Mouse (Mus musculus) left cerebral cortex, adult 2 months (tissue): Measurements from ENCODE around the gene Cyb5rl. TPM values are rescaled to one million over a fixed set of nuclear protein-coding genes. Genes with fewer than 3 reads are reported as not detected.
A peak's percentile ranks its signal among the peaks of the same experiment; 100 is the strongest.

Source experiments
- DNase-seq, 2 experiments: peaks; one replicate each; pipeline ENCODE4 v3.0.0; 2021 to 2022; ENCODE audit warnings: low spot score in 2 of 2, mixed read lengths in 1 of 2; ENCODE audit errors: extremely low spot score in 1 of 2
- H3K27ac ChIP-seq: fragments of 200-600 bp; 2 replicates; pipeline ENCODE4 v1.8.1; 2022
- H3K4me3 ChIP-seq: fragments of 200-600 bp; 2 replicates; pipeline ENCODE4 v1.8.1; 2022
- CTCF ChIP-seq: fragments of 200-600 bp; IDR thresholded peaks from 2 replicates; pipeline ENCODE4 v1.8.1; 2022; ENCODE audit warnings: antibody characterized with exemption, mild to moderate bottlenecking, moderate library complexity
- intact Hi-C: fragments of 180-260 bp; cut with DNase I; formaldehyde crosslinking; loops from one replicate; pipeline ENCODE4 v1.15.1; 2025
- total RNA-seq, 2 experiments: library from RNA; stranded (reverse); gene quantifications; 2 replicates each; pipeline ENCODE4 v1.2.3; 2021

Cyb5rl gene
- total RNA-seq, 2 experiments from 2014 or later = 7.4 to 8.8 TPM

DNA sequence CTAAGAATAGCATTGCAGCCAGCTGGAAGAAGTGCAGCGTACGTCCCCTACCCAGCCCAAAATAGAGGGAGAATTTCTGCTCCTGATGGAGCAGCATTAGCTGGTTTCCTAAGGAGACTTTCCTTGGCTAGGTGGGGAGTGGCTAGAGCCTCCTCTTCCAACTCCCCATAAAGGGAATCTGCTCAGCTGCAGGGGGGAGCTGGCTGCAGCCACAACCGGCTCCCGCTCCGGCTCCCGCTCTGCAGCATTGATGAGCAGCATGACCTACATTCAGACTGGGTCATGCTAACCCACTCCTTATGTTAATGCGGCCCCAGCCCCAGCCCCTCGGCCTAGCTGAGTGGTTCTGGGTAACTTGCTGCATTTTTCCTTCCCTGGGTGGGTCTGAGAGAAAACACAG lies 27.5 kb upstream of the Cyb5rl start:
- intact Hi-C loops = no loop called here
- TF ChIP-seq CTCF = no peak
- no peak for DNase-seq
- no peak overlapping the region for H3K4me3 ChIP-seq
- H3K27ac ChIP-seq = peak overlapping the region; percentile 45

DNA sequence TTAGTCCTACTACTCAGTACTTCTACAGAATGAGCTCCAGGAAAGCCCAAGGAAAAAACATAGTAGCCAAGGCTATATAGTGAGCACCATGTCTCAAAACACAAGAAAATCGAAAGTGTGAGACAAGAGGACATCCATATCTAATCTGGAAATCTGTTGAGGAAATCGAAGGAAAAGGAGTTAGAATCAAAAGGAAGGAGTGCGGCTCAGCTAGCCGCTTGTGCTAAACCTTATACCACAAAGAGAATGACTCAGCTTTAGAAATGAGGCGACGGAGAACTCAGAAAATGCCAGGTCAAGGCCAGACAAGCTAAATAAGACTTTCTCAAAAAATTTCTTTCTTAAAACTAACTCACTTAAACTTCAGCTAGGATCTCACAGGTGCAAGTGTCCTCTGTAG lies 24.5 kb upstream of the Cyb5rl start:
- DNase-seq = no peak
- intact Hi-C loops = no loop called here
- TF ChIP-seq CTCF = no peak
- no peak overlapping the region for H3K27ac ChIP-seq
- H3K4me3 ChIP-seq = no peak overlapping the region

DNA sequence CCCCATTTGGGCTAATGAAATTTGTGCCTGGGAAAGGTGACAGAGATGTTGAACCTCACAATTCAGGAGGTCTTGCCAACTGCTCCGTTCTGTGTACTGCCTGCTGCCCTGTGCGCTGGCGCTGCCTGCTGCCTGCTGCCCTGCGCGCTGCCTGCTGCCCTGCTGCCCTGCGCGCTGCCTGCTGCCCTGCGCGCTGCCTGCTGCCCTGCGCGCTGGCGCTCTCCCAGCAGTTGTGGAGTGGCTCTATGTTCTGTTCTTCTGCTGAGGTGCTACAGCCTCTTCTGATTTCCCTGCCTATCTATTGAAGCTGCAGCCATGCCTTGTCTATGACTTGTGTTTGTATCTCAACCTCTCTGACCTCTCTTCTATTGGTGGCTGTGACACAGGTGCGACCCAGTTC lies 21.6 kb upstream of the Cyb5rl start:
- intact Hi-C loops = no loop called here
- no peak for TF ChIP-seq CTCF
- Histone ChIP-seq H3K27ac (no peak overlapping the region), H3K4me3 (no peak overlapping the region)
- DNase-seq = no peak

DNA sequence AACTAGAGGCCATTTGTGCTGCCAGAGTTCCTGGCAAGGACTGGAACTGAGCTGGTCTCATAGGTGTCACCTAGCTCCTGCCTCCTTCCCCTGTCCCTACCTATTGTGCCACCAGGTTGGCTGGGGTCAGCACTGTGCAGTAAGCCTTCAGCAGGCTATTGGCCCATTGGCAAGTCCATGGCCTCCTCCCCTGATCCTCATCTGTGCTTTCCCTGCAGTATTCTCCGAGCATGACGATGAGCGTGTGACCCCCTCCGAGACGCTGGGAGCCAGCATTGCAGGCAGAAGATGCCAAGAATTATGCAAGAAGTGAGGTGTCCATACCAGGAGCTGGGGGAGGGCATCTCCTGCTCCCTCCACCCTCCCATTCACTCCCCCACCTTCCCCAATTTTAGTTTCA lies 19.0 kb upstream of the Cyb5rl start:
- Histone ChIP-seq H3K4me3 (no peak overlapping the region), H3K27ac (peak overlapping the region; percentile 32; the same call in 1 of the 2 replicates)
- intact Hi-C loops = no loop called here
- no peak for DNase-seq
- TF ChIP-seq CTCF = no peak

DNA sequence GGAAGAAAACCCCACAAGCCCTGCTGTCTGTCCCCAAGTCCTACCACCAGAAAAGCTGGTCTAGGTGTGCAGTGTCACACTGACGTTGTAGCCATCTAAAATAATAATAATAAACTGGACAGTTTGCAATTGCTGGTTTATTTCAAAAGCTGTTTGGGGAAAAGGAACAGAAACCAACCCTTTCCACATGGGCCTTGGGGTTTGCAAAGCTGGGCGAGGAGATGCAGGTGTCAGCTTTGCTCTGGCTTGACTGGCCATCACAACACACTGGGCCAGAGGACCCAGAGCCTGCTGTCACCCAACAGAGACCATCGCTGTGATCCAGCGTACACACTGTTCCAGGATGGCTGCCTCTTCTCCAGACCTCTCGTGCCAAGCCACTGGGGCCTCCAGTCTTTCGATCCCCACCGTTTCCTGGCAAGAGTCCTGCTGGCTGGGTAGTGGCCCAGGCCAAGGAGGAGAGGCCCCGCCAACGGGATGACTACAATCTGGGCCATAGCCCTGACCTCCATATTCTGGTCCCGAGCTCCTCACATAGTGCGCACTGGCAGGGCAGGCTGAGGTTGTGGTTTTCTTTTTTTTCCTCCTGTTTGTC lies 18.1 kb upstream of the Cyb5rl start:
- intact Hi-C loops = no loop called here
- Histone ChIP-seq H3K27ac (0 out of 2 replicates have a peak overlapping the region, but pooled peaks have one; percentile 3), H3K4me3 (no peak overlapping the region)
- no peak for TF ChIP-seq CTCF
- no peak for DNase-seq

DNA sequence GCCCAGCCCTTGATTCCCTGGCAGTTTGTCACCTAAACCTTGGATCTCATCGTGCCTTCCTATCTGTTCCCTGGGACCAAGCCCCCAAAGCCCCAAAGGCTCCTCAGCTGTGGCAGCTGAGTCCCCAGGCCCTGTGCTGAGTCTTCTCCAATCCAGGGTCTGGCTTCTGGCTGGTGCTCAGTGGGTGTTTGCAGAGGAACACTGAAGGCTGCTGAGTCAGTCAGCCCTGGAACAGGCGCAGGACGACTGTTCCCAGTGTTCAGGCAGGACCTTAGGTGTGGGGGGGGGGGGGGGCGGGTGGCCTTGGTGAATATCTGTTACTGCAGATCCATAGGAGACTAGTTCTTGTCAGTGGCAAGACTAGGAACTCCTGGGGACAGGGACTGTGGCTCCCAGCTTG lies 14.9 kb upstream of the Cyb5rl start:
- Histone ChIP-seq H3K4me3 (no peak overlapping the region), H3K27ac (peak overlapping the region; percentile 71)
- intact Hi-C loops = loop anchor here (5.0 kb wide), 1 partner anchor 215 kb away; no protein-coding TSS in a partner anchor
- no peak for TF ChIP-seq CTCF
- DNase-seq = no peak

DNA sequence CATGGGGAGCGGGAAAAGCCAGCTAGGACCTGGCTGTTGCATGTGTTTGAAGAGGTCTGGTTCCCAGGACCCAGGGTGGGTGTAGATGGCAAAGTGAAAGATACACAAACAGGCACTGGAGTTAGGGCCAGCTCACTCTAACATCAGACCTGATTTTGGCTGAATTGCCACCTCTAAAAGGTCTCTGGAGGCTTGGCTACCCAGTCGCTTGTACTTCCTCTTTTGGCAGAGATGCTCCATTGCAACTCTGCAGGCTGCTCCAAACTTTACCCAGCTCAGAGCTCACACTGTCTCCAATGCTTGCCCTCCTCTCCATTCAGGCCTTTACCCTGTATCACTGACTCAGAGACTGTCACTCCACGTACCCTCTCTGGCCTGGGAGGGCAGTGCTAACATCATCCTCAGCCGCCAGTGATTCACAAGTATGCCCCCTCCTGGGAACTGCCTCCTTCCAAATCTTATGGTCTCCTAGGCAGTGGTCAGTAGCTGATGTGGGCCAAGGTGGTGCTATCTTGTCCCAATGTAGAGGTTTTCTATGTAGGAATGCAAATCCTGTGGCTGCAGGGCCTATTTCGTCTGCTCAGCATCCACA lies 13.7 kb upstream of the Cyb5rl start:
- no peak overlapping the region for H3K4me3 ChIP-seq
- DNase-seq = no peak
- intact Hi-C loops = loop anchor here (5.0 kb wide), 1 partner anchor 216 kb away; no protein-coding TSS in a partner anchor
- no peak for TF ChIP-seq CTCF
- no peak overlapping the region; the same call in 1 of the 2 replicates for H3K27ac ChIP-seq

DNA sequence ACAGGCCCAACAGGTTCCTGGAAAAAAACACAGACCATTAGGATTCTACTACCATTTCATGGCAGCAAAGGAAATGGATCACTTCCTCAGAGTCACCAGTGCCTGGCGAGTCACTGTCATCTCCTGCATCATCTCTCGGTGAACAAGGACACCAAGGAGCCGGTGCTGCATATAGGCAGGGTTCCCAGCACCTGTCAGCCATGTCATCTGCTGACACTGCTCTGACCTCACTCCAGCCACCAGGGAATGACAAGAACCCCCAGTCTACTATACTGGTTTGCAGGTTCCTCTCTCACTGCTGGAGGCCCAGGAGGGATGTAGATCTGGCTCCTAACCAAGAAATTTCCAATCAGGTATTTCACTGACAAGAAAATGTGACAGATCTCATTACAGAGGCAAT lies 10.7 kb upstream of the Cyb5rl start:
- intact Hi-C loops = no loop called here

DNA sequence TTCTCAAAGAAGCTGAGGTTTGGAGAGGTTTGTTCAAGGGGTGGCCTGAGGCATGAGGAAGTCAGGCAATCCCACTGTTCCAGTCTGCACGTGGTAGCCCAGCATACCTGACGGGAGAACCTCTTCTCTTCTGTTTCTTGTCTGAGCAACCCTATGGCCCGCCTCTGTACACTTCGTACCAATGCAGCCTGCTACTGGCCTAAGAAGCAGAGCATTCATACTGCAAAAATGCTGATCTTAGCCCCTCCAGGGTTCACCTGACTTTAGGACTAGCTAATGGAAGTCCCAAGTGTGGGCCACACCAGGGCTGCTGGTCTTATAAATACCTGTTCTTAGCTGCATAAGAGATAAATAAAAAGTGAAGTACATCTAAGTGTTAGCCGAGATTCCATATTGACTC lies 8.4 kb upstream of the Cyb5rl start:
- H3K27ac ChIP-seq = no peak overlapping the region
- no peak for DNase-seq
- H3K4me3 ChIP-seq = no peak overlapping the region
- intact Hi-C loops = no loop called here
- no peak for TF ChIP-seq CTCF

More for the DNA sequence above, 10.7 kb upstream of the Cyb5rl start:
- TF ChIP-seq CTCF = no peak
- no peak overlapping the region for H3K27ac ChIP-seq
- no peak overlapping the region for H3K4me3 ChIP-seq
- DNase-seq = no peak

DNA sequence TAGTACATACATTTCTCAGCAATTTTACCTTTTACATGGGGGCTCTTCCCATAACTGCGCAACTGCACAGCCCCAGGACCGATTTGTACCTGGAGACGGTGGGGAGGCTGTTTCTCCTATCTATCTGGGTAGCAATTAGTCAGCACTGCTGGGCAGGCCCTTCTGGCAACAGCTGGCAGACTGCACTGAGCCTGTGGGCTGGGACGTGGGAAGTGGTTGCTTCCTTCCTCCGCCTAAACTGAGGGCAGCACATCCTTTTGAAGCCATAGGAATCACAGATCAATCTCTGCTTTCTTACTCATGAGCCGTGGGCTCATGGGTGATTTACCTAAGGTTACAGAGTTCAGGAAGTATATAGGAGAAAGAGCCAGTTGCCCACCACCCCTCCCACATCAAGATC lies 8.0 kb upstream of the Cyb5rl start:
- intact Hi-C loops = no loop called here
- Histone ChIP-seq H3K4me3 (no peak overlapping the region), H3K27ac (no peak overlapping the region)
- TF ChIP-seq CTCF = no peak
- DNase-seq = no peak

DNA sequence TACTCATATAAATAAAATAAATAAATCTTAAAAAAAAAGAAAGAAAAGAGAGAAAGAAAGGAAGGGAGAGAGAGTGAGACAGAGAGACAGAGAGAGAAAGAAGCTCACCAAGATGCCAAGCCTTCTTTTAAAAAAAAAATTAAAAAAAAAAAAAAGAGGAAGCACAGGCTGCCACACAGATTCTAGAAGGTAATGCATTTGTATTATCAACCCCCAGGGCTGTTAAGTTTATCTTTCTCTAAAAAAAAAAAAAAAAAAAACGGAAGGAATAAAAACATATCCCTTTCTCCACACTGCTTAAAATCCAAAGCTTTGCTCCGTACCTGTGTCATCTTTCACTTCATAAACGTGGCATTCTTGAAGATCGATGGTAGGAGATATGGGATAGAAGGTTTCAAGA lies 5.2 kb upstream of the Cyb5rl start:
- no peak for TF ChIP-seq CTCF
- DNase-seq = no peak
- intact Hi-C loops = no loop called here
- Histone ChIP-seq H3K4me3 (no peak overlapping the region), H3K27ac (no peak overlapping the region)

DNA sequence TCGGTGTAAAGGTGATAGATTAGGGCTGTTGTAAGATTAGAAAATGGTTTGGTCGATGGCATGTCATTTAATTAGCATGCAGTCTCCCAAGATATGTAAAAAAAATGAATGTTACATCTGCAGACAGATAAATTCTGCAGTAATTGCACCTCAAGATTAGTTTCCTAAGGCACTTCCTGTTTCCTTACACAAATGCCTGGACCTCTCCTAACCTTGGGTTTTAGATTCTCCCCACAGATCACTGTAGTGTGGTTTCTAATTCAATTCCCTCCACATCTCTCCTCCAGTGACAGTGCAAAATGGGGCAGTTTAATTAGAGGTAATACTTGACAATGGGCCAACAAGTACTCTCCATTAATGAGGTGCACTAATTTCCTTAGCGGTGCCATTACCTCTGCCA lies 3.6 kb upstream of the Cyb5rl start:
- Histone ChIP-seq H3K27ac (no peak overlapping the region), H3K4me3 (no peak overlapping the region)
- DNase-seq = no peak
- intact Hi-C loops = no loop called here
- TF ChIP-seq CTCF = no peak
